Mouse (Mus musculus): Measurements from ENCODE around the gene Fat4. TPM values are rescaled to one million over a fixed set of nuclear protein-coding genes. Genes with fewer than 3 reads are reported as not detected.
A peak's percentile ranks its signal among the peaks of the same experiment; 100 is the strongest.

The Fat4 gene
- polyA plus RNA-seq, 1 experiment, result 1.0 TPM

- no peak for TF ChIP-seq CTCF (IDR thresholded peaks at IDR 0.05; ENCODE audit: control insufficient read depth, insufficient read depth, insufficient replicate concordance, low read depth, low read length)
- TF ChIP-seq POLR2A (IDR thresholded peaks at IDR 0.05; ENCODE audit: control insufficient read depth, low read depth, low read length), result no peak
- H3K27me3 ChIP-seq (ENCODE audit: control insufficient read depth, insufficient read depth, low read length), result no peaks in the 10 kb centered on the region
- H3K4me1 ChIP-seq (ENCODE audit: control insufficient read depth, insufficient read depth, low read length), result no peaks in the 10 kb centered on the region
- H3K4me3 ChIP-seq (ENCODE audit: control insufficient read depth, low read depth, low read length), result no peak overlapping the region
- H3K27ac ChIP-seq (ENCODE audit: control insufficient read depth, insufficient read depth, low read depth, low read length), result no peak overlapping the region
- H3K36me3 ChIP-seq (ENCODE audit: control insufficient read depth, insufficient read depth, low read length), result no peaks in the 10 kb centered on the region
Observed at GRCm38 (mm10) chr3:38860683-38861082, 26.1 kb upstream of the Fat4 start.

DNA sequence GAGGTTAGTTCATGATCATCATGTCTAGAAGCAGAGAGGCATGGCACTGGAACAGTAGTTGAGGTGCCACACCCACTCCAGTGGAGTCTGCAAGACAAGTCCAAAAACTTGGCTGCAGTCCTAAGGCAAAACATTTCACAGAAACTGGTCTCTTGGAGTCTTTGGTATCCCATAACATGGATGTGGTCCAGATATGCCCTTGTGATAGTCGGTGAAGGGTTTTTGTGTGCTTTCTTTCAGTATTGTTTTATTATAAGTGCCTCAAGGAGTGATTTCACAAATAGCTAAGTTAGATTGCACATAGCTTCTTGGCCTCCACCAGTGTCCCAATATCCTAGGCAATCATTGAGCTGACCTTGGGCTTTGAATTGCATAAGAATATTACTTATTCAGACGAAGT lies 15.4 kb upstream of the Fat4 start:
- no peak for TF ChIP-seq POLR2A (IDR thresholded peaks at IDR 0.05; ENCODE audit: control insufficient read depth, low read depth, low read length)
- peaks cover 5% of the 10 kb centered on the region for H3K4me1 ChIP-seq (ENCODE audit: control insufficient read depth, insufficient read depth, low read length)
- H3K36me3 ChIP-seq (ENCODE audit: control insufficient read depth, insufficient read depth, low read length), result no peaks in the 10 kb centered on the region
- no peak overlapping the region for H3K27ac ChIP-seq (ENCODE audit: control insufficient read depth, insufficient read depth, low read depth, low read length)
- H3K4me3 ChIP-seq (ENCODE audit: control insufficient read depth, low read depth, low read length), result no peak overlapping the region
- no peaks in the 10 kb centered on the region for H3K27me3 ChIP-seq (ENCODE audit: control insufficient read depth, insufficient read depth, low read length)

DNA sequence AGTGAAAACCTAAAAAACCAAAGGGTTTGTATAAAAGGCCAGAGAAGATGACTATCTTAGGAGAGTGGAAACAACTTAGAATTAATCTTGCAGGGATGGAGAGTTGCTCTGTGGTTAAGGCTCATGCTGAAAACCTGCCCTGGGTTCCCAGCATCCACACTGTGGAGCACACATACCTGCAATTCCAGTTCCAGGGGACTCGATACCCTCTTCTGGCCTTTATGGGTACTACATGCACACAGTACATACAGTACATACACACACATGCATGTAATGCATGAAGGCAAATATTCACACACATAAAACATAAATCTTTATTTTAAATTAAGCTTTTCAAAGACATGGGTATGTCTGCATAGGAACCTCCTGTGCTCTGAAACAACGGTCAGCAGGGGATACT lies 10.9 kb upstream of the Fat4 start:
- Histone ChIP-seq H3K36me3 (ENCODE audit: control insufficient read depth, insufficient read depth, low read length) (no peaks in the 10 kb centered on the region), H3K27me3 (ENCODE audit: control insufficient read depth, insufficient read depth, low read length) (no peaks in the 10 kb centered on the region), H3K27ac (ENCODE audit: control insufficient read depth, insufficient read depth, low read depth, low read length) (no peak overlapping the region), H3K4me3 (ENCODE audit: control insufficient read depth, low read depth, low read length) (no peak overlapping the region), H3K4me1 (ENCODE audit: control insufficient read depth, insufficient read depth, low read length) (peaks cover 5% of the 10 kb centered on the region)
- TF ChIP-seq CTCF (IDR thresholded peaks at IDR 0.05; ENCODE audit: control insufficient read depth, insufficient read depth, insufficient replicate concordance, low read depth, low read length), result no peak
- TF ChIP-seq POLR2A (IDR thresholded peaks at IDR 0.05; ENCODE audit: control insufficient read depth, low read depth, low read length), result no peak

GRCm38 (mm10) chr3:38876706-38877105 lies 10.0 kb upstream of the Fat4 start:
- H3K27me3 ChIP-seq (ENCODE audit: control insufficient read depth, insufficient read depth, low read length), result no peaks in the 10 kb centered on the region
- no peaks in the 10 kb centered on the region for H3K36me3 ChIP-seq (ENCODE audit: control insufficient read depth, insufficient read depth, low read length)
- no peak overlapping the region for H3K4me3 ChIP-seq (ENCODE audit: control insufficient read depth, low read depth, low read length)
- TF ChIP-seq POLR2A (IDR thresholded peaks at IDR 0.05; ENCODE audit: control insufficient read depth, low read depth, low read length) (no peak), CTCF (IDR thresholded peaks at IDR 0.05; ENCODE audit: control insufficient read depth, insufficient read depth, insufficient replicate concordance, low read depth, low read length) (no peak)
- no peak overlapping the region for H3K27ac ChIP-seq (ENCODE audit: control insufficient read depth, insufficient read depth, low read depth, low read length)
- H3K4me1 ChIP-seq (ENCODE audit: control insufficient read depth, insufficient read depth, low read length), result peaks cover 5% of the 10 kb centered on the region

DNA sequence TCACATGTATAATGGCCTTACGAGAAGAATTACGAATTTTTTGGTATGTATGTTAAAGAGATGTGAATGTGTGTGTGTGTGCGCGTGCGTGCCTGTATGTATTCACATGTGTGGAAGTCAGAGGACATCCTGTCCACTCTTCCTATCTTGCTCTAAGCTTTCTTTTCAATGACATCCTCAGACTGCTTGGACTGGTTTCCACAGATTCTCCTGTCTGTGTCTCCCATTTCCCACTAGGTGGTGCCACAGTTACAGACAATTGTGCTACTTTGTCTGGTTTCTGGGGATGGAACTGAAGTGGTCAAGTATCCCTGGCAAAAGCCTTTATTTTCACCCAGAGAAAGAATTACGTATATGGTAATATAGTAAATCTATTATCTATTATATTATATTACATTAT lies 4.0 kb upstream of the Fat4 start:
- H3K27ac ChIP-seq (ENCODE audit: control insufficient read depth, insufficient read depth, low read depth, low read length), result no peak overlapping the region
- H3K4me3 ChIP-seq (ENCODE audit: control insufficient read depth, low read depth, low read length), result no peak overlapping the region
- no peaks in the 10 kb centered on the region for H3K36me3 ChIP-seq (ENCODE audit: control insufficient read depth, insufficient read depth, low read length)
- H3K27me3 ChIP-seq (ENCODE audit: control insufficient read depth, insufficient read depth, low read length), result no peaks in the 10 kb centered on the region
- H3K4me1 ChIP-seq (ENCODE audit: control insufficient read depth, insufficient read depth, low read length), result peaks cover 7% of the 10 kb centered on the region
- no peak for TF ChIP-seq POLR2A (IDR thresholded peaks at IDR 0.05; ENCODE audit: control insufficient read depth, low read depth, low read length)
- no peak for TF ChIP-seq CTCF (IDR thresholded peaks at IDR 0.05; ENCODE audit: control insufficient read depth, insufficient read depth, insufficient replicate concordance, low read depth, low read length)

DNA sequence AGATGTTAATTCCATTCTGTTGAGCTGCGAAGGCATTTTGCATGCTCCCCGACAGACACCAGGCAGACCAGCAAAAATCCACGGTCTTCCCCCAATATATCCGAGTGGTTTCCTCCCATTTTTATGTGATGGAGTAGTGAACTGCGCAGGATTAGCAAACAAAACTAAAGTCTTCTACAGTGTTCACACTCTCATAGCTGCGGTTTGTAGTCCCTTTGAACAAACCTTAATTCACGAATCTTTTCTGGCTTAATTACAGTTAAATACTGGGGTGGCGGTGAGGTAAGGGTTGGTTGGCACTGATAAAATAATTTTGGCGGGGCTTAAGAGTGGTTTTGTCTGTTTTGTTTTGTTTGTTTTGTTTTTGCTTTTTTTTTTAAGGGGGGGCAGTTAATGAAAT lies 3.1 kb upstream of the Fat4 start:
- no peaks in the 10 kb centered on the region for H3K36me3 ChIP-seq (ENCODE audit: control insufficient read depth, insufficient read depth, low read length)
- H3K4me3 ChIP-seq (ENCODE audit: control insufficient read depth, low read depth, low read length), result no peak overlapping the region
- TF ChIP-seq CTCF (IDR thresholded peaks at IDR 0.05; ENCODE audit: control insufficient read depth, insufficient read depth, insufficient replicate concordance, low read depth, low read length), result no peak
- no peak for TF ChIP-seq POLR2A (IDR thresholded peaks at IDR 0.05; ENCODE audit: control insufficient read depth, low read depth, low read length)
- no peaks in the 10 kb centered on the region for H3K27me3 ChIP-seq (ENCODE audit: control insufficient read depth, insufficient read depth, low read length)
- H3K27ac ChIP-seq (ENCODE audit: control insufficient read depth, insufficient read depth, low read depth, low read length), result no peak overlapping the region
- H3K4me1 ChIP-seq (ENCODE audit: control insufficient read depth, insufficient read depth, low read length), result peaks cover 11% of the 10 kb centered on the region

DNA sequence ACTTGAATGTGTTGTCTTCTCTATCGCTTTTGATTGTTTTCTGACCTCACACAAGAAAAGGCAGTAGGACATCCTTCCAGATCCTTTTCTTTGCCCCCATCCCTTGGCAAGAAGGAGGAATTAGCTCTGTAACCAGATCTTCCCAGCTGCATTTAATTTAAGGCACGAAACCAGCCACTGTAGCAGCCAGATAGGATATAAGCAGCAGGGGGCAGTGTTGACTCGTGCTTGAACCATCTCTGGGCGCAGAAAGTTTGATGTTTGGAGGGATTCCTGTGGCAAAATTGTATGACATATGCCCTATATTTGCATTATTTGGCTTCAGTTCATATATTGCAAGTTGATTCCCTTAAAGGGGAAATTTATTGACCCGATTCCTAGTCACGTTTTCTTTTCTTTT lies 2.5 kb upstream of the Fat4 start:
- H3K27me3 ChIP-seq (ENCODE audit: control insufficient read depth, insufficient read depth, low read length), result no peaks in the 10 kb centered on the region
- TF ChIP-seq CTCF (IDR thresholded peaks at IDR 0.05; ENCODE audit: control insufficient read depth, insufficient read depth, insufficient replicate concordance, low read depth, low read length), result peak; percentile 30; the same call in 1 of the 2 replicates
- no peak for TF ChIP-seq POLR2A (IDR thresholded peaks at IDR 0.05; ENCODE audit: control insufficient read depth, low read depth, low read length)
- no peaks in the 10 kb centered on the region for H3K36me3 ChIP-seq (ENCODE audit: control insufficient read depth, insufficient read depth, low read length)
- no peak overlapping the region for H3K4me3 ChIP-seq (ENCODE audit: control insufficient read depth, low read depth, low read length)
- H3K4me1 ChIP-seq (ENCODE audit: control insufficient read depth, insufficient read depth, low read length), result peaks cover 11% of the 10 kb centered on the region
- H3K27ac ChIP-seq (ENCODE audit: control insufficient read depth, insufficient read depth, low read depth, low read length), result no peak overlapping the region

- Histone ChIP-seq H3K27me3 (ENCODE audit: control insufficient read depth, insufficient read depth, low read length) (no peaks in the 10 kb centered on the region), H3K27ac (ENCODE audit: control insufficient read depth, insufficient read depth, low read depth, low read length) (peak overlapping the region; percentile 3; the same call in 1 of the 2 replicates), H3K4me3 (ENCODE audit: control insufficient read depth, low read depth, low read length) (peak overlapping the region; percentile 77), H3K4me1 (ENCODE audit: control insufficient read depth, insufficient read depth, low read length) (peaks cover 11% of the 10 kb centered on the region), H3K36me3 (ENCODE audit: control insufficient read depth, insufficient read depth, low read length) (no peaks in the 10 kb centered on the region)
- no peak for TF ChIP-seq CTCF (IDR thresholded peaks at IDR 0.05; ENCODE audit: control insufficient read depth, insufficient read depth, insufficient replicate concordance, low read depth, low read length)
- no peak for TF ChIP-seq POLR2A (IDR thresholded peaks at IDR 0.05; ENCODE audit: control insufficient read depth, low read depth, low read length)
Observed at GRCm38 (mm10) chr3:38884919-38885418, 1.8 kb upstream of the Fat4 start.
